Comparison of ENCODE assay signal across 27 mouse cellular contexts in genomic region chr14:25375001-25375400, GRCm38 (mm10).
DNase-seq lines count a peak whose midpoint lies in the region; ATAC-seq and TF ChIP-seq lines count a peak whose summit lies in the region.
"Had no signal": no experiment of that assay in that cellular context is flagged by ENCODE, and none has a peak within 500 bp of the region (broad histone marks: within the 10 kb centered on the region; RNA-seq: fewer than 3 reads in every experiment).

No protein-coding gene starts in this region.

- ATAC-seq in forebrain, embryonic 16.5 days: no peak
- ATAC-seq in forebrain, embryonic 13.5 days: no peak
- ATAC-seq in kidney, embryonic 16.5 days (ENCODE audit: low FRiP score, low TSS enrichment): no peak
- ATAC-seq: liver, embryonic 12.5 days; midbrain, embryonic 13.5 days had no signal

- H3K9ac ChIP-seq in forebrain, embryonic 16.5 days (replicated peaks; ENCODE audit: low read depth, low read length): no peak overlapping the region
- H3K9ac ChIP-seq in forebrain, embryonic 13.5 days: no peak overlapping the region
- no peak overlapping the region for H3K9ac ChIP-seq in kidney, embryonic 16.5 days (replicated peaks; ENCODE audit: low read length)
- H3K9ac ChIP-seq: embryonic facial prominence, embryonic 15.5 days; limb, embryonic 13.5 days; liver, embryonic 12.5 days; midbrain, embryonic 13.5 days; stomach, embryonic 15.5 days had no signal

- H3K36me3 ChIP-seq in forebrain, embryonic 16.5 days (ENCODE audit: control insufficient read depth, insufficient read depth): no peaks in the 10 kb centered on the region
- no peaks in the 10 kb centered on the region for H3K36me3 ChIP-seq in forebrain, embryonic 13.5 days (ENCODE audit: poor library complexity, severe bottlenecking)
- no peaks in the 10 kb centered on the region for H3K36me3 ChIP-seq in kidney, embryonic 16.5 days (ENCODE audit: insufficient read depth, low read length)
- H3K36me3 ChIP-seq: embryonic facial prominence, embryonic 15.5 days; G1E; limb, embryonic 13.5 days; liver, embryonic 12.5 days; midbrain, embryonic 13.5 days; stomach, embryonic 15.5 days had no signal

- H3K4me2 ChIP-seq in forebrain, embryonic 16.5 days (ENCODE audit: low read length): no peak overlapping the region
- no peak overlapping the region for H3K4me2 ChIP-seq in forebrain, embryonic 13.5 days
- H3K4me2 ChIP-seq in kidney, embryonic 16.5 days (replicated peaks; ENCODE audit: low read depth, low read length): no peak overlapping the region
- H3K4me2 ChIP-seq: embryonic facial prominence, embryonic 15.5 days; heart, embryonic 11.5 days; limb, embryonic 13.5 days; liver, embryonic 12.5 days; midbrain, embryonic 13.5 days; stomach, embryonic 15.5 days had no signal

- TF ChIP-seq POLR2A in brain, embryonic 14.5 days (IDR thresholded peaks at IDR 0.05; ENCODE audit: borderline replicate concordance, extremely low read depth, insufficient read depth, insufficient read length, poor library complexity, severe bottlenecking): no peak

- 63% methylated on average over 7 of the region's 7 CpGs for WGBS in forebrain, embryonic 16.5 days
- WGBS in forebrain, embryonic 13.5 days: 76% methylated on average over 7 of the region's 7 CpGs
- WGBS in kidney, embryonic 16.5 days: 45% methylated on average over 7 of the region's 7 CpGs

- no peak overlapping the region for H3K4me3 ChIP-seq in forebrain, embryonic 16.5 days (replicated peaks; ENCODE audit: low read length)
- no peak overlapping the region for H3K4me3 ChIP-seq in forebrain, embryonic 13.5 days
- H3K4me3 ChIP-seq in kidney, embryonic 16.5 days (ENCODE audit: low read length): no peak overlapping the region
- H3K4me3 ChIP-seq: embryonic facial prominence, embryonic 15.5 days; limb, embryonic 13.5 days; liver, embryonic 12.5 days; midbrain, embryonic 13.5 days; stomach, embryonic 15.5 days had no signal

- H3K9me3 ChIP-seq in forebrain, embryonic 16.5 days (ENCODE audit: control insufficient read depth, low read length): no peaks in the 10 kb centered on the region
- no peaks in the 10 kb centered on the region for H3K9me3 ChIP-seq in forebrain, embryonic 13.5 days (replicated peaks)
- H3K9me3 ChIP-seq in kidney, embryonic 16.5 days (ENCODE audit: low read length): no peaks in the 10 kb centered on the region
- H3K9me3 ChIP-seq: embryonic facial prominence, embryonic 15.5 days; limb, embryonic 13.5 days; liver, embryonic 12.5 days; midbrain, embryonic 13.5 days; stomach, embryonic 15.5 days had no signal

- no peak for TF ChIP-seq CTCF in brain, embryonic 14.5 days (IDR thresholded peaks at IDR 0.05; ENCODE audit: borderline replicate concordance, extremely low read depth, insufficient read depth, insufficient read length)

- H3K27ac ChIP-seq in forebrain, embryonic 16.5 days (ENCODE audit: low read length): peak overlapping the region; percentile 54
- H3K27ac ChIP-seq in forebrain, embryonic 13.5 days: no peak overlapping the region
- peak overlapping the region; percentile 73 for H3K27ac ChIP-seq in kidney, embryonic 16.5 days (ENCODE audit: low read length)
- H3K27ac ChIP-seq: embryonic facial prominence, embryonic 15.5 days; limb, embryonic 13.5 days; liver, embryonic 12.5 days; stomach, embryonic 15.5 days had no signal

- peaks cover 47% of the 10 kb centered on the region for H3K4me1 ChIP-seq in forebrain, embryonic 16.5 days (replicated peaks; ENCODE audit: control insufficient read depth, insufficient read depth, low read length)
- H3K4me1 ChIP-seq in forebrain, embryonic 13.5 days: peaks cover 66% of the 10 kb centered on the region
- peaks cover 90% of the 10 kb centered on the region for H3K4me1 ChIP-seq in kidney, embryonic 16.5 days (ENCODE audit: insufficient read depth, low read length)

- DNase-seq in kidney, adult 18-20 months: no peak
- DNase-seq in brain, embryonic 14.5 days (ENCODE audit: low read depth): peak; percentile 31
- peak; percentile 34 to 64 for DNase-seq in kidney, postnatal 4 days
- no peak for DNase-seq in natural killer cell, adult 2 months (ENCODE audit: low spot score in 2 of 2)
- DNase-seq: adrenal gland, adult 2 months; B cell, adult 2 months; cerebellum, adult 18-20 months; cerebellum, postnatal 25 days; embryo, embryonic 11 days; gastrocnemius, postnatal 10 days; heart, adult 11 months; lung, adult 18-20 months; lung, postnatal 14 days; right cerebral cortex, adult 18-20 months; right cerebral cortex, postnatal 4 days; thymus, postnatal 25 days had no signal

- no peaks in the 10 kb centered on the region for H3K27me3 ChIP-seq in forebrain, embryonic 16.5 days (replicated peaks; ENCODE audit: control insufficient read depth, insufficient read depth, low read length)
- no peaks in the 10 kb centered on the region for H3K27me3 ChIP-seq in forebrain, embryonic 13.5 days
- no peaks in the 10 kb centered on the region for H3K27me3 ChIP-seq in kidney, embryonic 16.5 days (ENCODE audit: insufficient read depth, low read length)
- H3K27me3 ChIP-seq: CH12.LX; embryonic facial prominence, embryonic 15.5 days; limb, embryonic 13.5 days; midbrain, embryonic 13.5 days; stomach, embryonic 15.5 days had no signal

Comparison
In these comparisons a context has a peak if more than half of its experiments do, and no peak if none do; other contexts are left out.
1. DNase-seq: peak in brain, embryonic 14.5 days (single experiment) and kidney, postnatal 4 days (2 of 2); none in kidney, adult 18-20 months (single experiment) and natural killer cell, adult 2 months (0 of 2).